Mouse (Mus musculus) thymus, postnatal 10 days (tissue): ENCODE results near the gene Txndc9.
"Not testable (repeated sequence)": the region's sequence is repeated elsewhere in the genome, so short reads cannot be mapped to it uniquely, and the experiment has no call there.

Source experiments
- DNase-seq, 2 experiments: peaks; one replicate each; pipeline ENCODE4 v3.0.0; 2021; ENCODE audit warnings: low spot score in 2 of 2

The Txndc9 gene

DNA sequence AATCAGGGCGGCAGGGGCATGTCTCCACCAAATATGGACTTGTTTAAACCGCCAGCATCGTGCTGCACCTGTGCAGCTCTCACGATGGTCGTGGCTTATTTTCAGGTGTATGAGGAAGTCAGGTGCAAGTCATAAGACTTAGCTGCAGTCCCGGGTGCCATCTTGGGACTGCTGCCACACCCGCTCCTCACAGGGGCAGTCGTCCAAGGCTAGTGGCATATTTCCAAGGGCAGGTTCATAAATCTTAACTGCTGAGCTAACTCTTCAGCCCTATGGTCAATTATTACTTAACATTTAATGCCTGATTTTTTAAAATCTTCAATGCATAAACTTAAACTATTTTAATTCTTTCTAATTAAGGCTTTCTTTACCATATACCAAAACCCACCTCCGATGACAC, 21.0 kb downstream of the Txndc9 start:
- DNase-seq = not testable (repeated sequence)

DNA sequence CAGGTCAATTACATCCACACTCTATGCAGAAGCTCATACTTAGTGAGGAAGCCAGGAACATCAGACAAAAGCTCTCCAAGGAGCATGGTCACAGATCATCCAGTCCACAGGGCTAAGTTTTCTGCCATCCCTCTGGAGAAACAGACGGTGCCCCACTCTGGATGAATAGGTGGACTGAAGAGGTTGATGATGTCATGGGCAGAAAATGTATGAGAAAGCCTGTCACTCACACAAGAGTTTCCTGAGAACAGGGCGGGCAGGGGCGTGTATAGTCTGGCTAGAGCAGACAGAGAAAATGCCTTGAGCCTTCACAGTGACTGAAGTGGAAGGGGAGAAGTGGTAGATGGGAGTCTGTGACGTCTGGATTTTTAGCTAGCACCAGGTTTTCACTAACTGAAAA, 26.2 kb downstream of the Txndc9 start:
- DNase-seq = no peak

DNA sequence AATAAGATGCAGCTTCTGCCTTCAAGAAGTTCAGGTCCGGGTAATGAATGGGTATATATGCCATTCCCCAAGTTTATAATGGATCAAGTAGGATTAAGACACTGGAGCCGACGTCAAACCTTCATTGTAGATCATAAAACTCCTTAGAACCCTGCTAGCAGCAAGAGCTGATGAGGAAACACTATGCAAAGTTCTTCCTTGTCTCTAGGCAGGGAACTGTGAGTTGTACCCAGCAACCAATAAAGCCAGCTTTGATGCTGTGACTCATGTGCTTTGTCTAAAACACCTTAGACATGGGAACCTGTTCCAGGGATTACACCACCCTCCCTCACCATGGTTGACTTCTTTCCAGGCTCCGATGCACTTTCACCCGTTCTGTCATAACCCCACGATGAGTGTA, 28.9 kb downstream of the Txndc9 start:
- no peak for DNase-seq

DNA sequence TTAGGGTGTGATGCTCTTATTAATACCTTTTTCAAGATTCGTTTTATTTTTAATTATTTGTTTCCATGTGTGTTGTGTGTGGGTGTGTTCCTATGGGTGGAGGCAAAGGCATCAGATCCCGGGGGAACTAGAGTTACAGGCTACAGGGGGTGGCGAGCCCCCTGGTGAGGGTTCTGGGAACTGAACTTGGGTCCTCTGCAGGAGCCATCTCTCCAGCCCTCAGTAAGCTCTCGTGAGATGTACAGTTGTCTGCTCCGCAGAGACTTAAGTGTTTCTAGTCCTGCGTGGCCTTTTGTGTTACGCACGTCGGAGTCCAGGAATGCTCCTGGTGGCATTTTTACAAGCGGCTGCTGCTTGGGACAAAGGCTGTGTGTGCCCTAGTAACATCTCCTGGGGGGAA, 32.1 kb downstream of the Txndc9 start:
- DNase-seq = no peak

DNA sequence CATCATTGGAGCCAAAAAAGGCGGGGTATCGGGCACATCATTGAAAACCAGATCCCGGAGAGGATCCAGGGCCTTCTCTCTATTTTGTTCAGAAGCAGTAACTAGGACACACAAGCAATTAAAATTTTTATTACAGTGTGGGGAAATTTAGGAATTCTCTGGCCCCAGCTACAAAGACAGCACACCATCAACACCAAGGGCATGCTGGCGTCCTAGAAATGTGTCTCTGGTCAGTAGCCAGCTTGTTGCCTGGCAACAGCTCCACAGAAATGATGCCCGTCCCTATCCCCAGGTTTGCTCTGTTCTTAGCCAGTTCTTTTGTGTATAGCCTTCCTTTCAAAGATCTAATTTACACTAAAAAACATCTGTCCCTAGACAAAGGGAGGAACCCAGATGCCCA, 38.2 kb downstream of the Txndc9 start:
- DNase-seq = no peak

DNA sequence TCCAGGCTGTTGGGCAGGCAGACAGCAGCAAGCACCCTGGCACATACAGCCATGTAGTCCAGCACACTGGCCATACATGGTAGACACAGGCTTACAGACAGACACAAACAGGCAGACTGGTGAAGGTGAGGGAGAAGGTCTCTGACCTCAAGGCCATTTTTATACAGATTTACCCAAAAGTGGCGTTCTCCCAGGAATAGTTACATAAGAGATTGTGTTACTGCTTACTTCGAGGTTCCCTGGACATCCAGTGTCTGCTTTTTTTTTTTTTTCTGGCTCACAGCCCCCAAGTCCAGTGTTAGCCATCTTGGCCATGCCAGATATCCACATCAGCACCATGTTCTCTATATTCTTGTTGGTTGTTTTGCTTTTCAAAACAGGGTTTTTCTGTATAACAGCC, 39.2 kb downstream of the Txndc9 start:
- DNase-seq = no peak

DNA sequence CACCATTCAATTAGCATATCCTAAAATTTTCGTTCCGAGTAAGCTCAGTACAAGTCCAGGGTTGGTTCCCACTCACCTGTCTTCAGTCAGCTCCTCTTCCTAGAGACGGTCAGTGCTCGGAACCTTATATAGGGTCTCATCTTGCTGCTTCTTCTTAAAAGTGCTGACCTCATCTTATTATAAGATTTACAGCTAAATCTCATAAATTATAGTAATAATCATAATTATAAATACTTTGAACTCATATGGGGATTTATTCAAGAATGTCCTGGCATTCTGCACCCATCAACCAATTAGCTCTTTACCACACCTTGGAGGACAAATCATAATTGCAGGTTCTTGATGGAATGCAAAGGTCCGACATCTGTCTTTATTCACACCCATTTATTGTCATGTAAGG, 40.0 kb downstream of the Txndc9 start, which contains the start of gene Lyg1:
Gene Lyg1 (minus strand): TSS at position 101 of the 400 bp plus-strand sequence.
- DNase-seq = no peak

DNA sequence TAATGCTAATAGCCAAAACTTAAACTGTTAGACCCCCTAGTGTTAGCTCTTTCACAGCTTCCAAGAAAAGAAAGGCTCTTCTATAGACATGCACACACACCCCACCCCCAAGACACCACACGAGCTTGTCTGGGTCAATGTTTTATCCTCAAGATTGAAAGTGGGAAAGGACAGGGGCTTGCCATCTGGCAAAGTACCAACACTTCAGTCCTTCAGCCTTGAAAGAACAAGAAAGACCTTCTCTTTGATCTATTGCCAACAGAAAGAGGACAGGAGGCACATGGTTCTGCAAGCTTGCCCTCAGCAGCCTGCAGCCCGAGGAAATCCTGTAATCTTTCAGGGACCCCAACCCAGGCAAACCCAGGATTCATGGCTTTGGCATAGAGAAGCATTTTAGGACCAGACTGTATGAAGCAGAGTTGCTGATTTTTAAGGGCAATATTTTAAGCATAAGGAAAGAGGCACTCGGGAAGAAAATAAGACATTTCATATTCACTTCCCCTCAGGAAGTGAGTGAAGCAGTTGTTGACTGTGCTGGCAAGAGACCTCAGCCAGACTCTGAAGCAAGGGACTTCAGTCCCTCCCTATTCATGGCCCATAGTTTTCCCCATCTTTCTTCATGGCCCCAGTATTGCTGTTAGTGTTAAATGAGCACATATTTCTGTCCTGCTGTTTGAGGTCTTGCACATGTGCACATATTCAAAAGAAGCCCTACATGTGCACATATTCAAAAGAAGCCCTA, 40.8 kb downstream of the Txndc9 start:
- no peak for DNase-seq

DNA sequence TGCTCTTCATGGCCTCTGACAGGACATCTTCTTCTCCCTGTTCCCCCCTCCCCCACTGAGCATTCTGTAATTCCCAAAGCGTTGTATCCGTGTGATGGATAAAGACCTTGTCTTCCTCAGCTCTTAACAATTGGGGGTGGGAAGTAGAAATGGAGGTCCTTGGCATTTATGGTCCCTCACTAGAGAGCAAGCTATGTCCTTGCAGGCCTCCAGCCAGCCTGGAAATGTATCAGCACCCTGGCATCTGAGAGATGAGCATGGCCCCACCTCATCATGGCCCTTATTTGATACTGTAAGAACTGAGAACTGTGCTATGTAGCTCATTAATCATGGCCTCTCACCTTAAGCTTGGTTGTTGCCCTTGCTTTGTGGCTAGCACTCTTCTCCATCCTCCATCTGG, 42.4 kb downstream of the Txndc9 start:
- no peak for DNase-seq

DNA sequence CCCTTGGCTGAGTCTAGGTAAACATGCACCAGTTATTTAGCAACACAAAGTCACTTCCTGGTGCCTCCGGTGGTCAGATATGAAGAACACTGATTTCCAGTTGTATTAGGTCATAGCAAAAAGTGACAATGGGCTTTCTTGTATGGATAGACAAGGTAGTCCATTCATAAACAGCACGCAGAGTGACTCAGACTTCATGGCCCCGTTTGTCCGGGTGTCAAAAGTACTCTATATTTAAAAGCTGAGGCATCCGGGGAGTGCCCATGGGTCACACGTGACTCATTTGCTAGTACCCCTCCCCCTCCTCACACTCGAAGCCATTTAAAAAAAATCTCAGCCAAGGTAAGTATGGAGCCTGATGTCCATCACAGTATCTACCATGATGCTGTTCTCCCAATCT, 42.9 kb downstream of the Txndc9 start:
- no peak for DNase-seq

DNA sequence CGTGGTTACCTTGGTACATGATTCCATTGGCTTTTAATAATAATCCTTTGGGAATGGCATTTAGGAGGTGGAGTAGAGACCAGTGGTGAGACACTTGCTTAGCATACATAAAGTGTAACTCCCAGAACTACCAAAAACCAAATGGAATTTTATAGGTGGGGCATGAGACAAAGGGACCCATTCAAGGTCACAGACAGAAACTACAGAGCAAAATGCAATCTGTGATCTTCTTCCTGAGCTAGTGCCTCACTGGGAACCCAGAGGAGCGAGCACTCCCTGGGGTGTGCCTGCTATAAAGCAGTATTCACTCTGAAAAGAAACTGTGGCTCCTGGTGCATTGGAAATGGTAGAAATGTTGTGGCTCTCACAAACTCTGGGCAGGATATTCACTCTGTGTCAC, 48.8 kb downstream of the Txndc9 start:
- DNase-seq = no peak
